Mouse (Mus musculus) heart, embryonic 16.5 days (tissue): ENCODE measurements around the gene Exoc8. TPM values are rescaled to one million over a fixed set of nuclear protein-coding genes. Genes with fewer than 3 reads are reported as not detected.

Experiments
- ATAC-seq: fragments of 200-750 bp; cut with Nextera tagmentation; replicated peaks from 2 replicates; pipeline ENCODE4 v1.8.0; 2017; ENCODE audit warnings: moderate number of reproducible peaks; ENCODE audit not compliant: insufficient read depth, low FRiP score; ENCODE audit errors: extremely low read depth
- H3K27ac ChIP-seq: fragments of 300-500 bp; sonication (generic); 2 replicates; pipeline ENCODE4 v1.5.1; 2014; ENCODE audit warnings: mild to moderate bottlenecking, low read length, control low read depth, moderate library complexity
- H3K27me3 ChIP-seq: fragments of 300-500 bp; sonication (generic); 2 replicates; pipeline ENCODE4 v1.6.1; 2014; ENCODE audit warnings: low read length, mixed read lengths; ENCODE audit not compliant: control insufficient read depth, insufficient read depth
- H3K36me3 ChIP-seq: fragments of 300-500 bp; sonication (generic); 2 replicates; pipeline ENCODE4 v1.6.1; 2014; ENCODE audit not compliant: control insufficient read depth, insufficient read depth
- H3K4me1 ChIP-seq: fragments of 300-500 bp; sonication (generic); 2 replicates; pipeline ENCODE4 v1.6.1; 2014; ENCODE audit warnings: low read length, mixed read lengths; ENCODE audit not compliant: control insufficient read depth, insufficient read depth
- H3K4me2 ChIP-seq: fragments of 300-500 bp; sonication (generic); 2 replicates; pipeline ENCODE4 v1.6.1; 2014; ENCODE audit warnings: low read depth, mild to moderate bottlenecking, control low read depth, low read length
- H3K4me3 ChIP-seq: fragments of 300-500 bp; sonication (generic); 2 replicates; pipeline ENCODE4 v1.5.1; 2014; ENCODE audit warnings: mild to moderate bottlenecking, control low read depth, low read length
- H3K9ac ChIP-seq: fragments of 300-500 bp; sonication (generic); 2 replicates; pipeline ENCODE4 v1.6.1; 2014; ENCODE audit warnings: low read length, control low read depth
- H3K9me3 ChIP-seq: fragments of 300-500 bp; sonication (generic); replicated peaks from 2 replicates; pipeline ENCODE4 v1.6.1; 2016; ENCODE audit warnings: low read length; ENCODE audit not compliant: control insufficient read depth
- WGBS: fragments of 180-500 bp; shearing (Covaris S2); extraction: QIAGEN DNeasy Blood & Tissue Kit; methylation state at CpG from one replicate; pipeline ENCODE4 v1.1.7; 2014; 5-methylcytosine and 5-hydroxymethylcytosine counted together
- polyA plus RNA-seq: library from polyadenylated mRNA; unstranded; fragments of >200 nt; fragmentation: Nextera tagmentation; extraction: Ambion mirVana; gene quantifications from 2 replicates; pipeline ENCODE4 v1.2.1, GENCODE M21; 2015

Exoc8 gene
- polyA plus RNA-seq, 1 experiment from 2014 or later: 6.9 TPM

- 67% methylated on average over 11 of the region's 11 CpGs for WGBS
- Histone ChIP-seq H3K27me3 (no peaks in the 10 kb centered on the region), H3K27ac (no peak overlapping the region), H3K4me2 (no peak overlapping the region), H3K4me1 (peaks cover 62% of the 10 kb centered on the region), H3K4me3 (no peak overlapping the region), H3K9me3 (no peaks in the 10 kb centered on the region), H3K9ac (0 out of 2 replicates have a peak overlapping the region, but pooled peaks have one; percentile 38), H3K36me3 (0 out of 2 replicates have a peak, but pooled peaks cover 2% of the 10 kb centered on the region)
- ATAC-seq: no peak
Observed at GRCm38 (mm10) chr8:124929006-124929405, 31.5 kb upstream of the Exoc8 start.

- H3K4me1 ChIP-seq: peaks cover 77% of the 10 kb centered on the region
- WGBS: 18% methylated on average over 10 of the region's 10 CpGs
- H3K4me2 ChIP-seq: no peak overlapping the region; the same call in 1 of the 2 replicates
- no peak overlapping the region for H3K4me3 ChIP-seq
- no peaks in the 10 kb centered on the region for H3K9me3 ChIP-seq
- H3K27ac ChIP-seq: peak overlapping the region; percentile 83
- peak overlapping the region; percentile 45 for H3K9ac ChIP-seq
- 0 out of 2 replicates have a peak, but pooled peaks cover under 1% of the 10 kb centered on the region for H3K36me3 ChIP-seq
- no peaks in the 10 kb centered on the region for H3K27me3 ChIP-seq
- ATAC-seq: peak; percentile 63
Observed at GRCm38 (mm10) chr8:124926351-124926771, 28.9 kb upstream of the Exoc8 start.

GRCm38 (mm10) chr8:124925544-124926266 lies 28.2 kb upstream of the Exoc8 start:
- H3K4me2 ChIP-seq: no peak overlapping the region; the same call in 1 of the 2 replicates
- H3K36me3 ChIP-seq: no peaks in the 10 kb centered on the region
- no peaks in the 10 kb centered on the region for H3K9me3 ChIP-seq
- H3K27me3 ChIP-seq: no peaks in the 10 kb centered on the region
- ATAC-seq: 0 out of 2 replicates have a peak, but pooled peaks have one; percentile 7
- peak overlapping the region; percentile 83 for H3K27ac ChIP-seq
- H3K4me3 ChIP-seq: no peak overlapping the region
- peak overlapping the region; percentile 45 for H3K9ac ChIP-seq
- peaks cover 81% of the 10 kb centered on the region for H3K4me1 ChIP-seq
- 28% methylated on average over 14 of the region's 14 CpGs for WGBS

GRCm38 (mm10) chr8:124923971-124924652 lies 26.6 kb upstream of the Exoc8 start:
- Histone ChIP-seq H3K27ac (no peak overlapping the region), H3K36me3 (no peaks in the 10 kb centered on the region), H3K4me3 (no peak overlapping the region), H3K27me3 (no peaks in the 10 kb centered on the region), H3K4me2 (no peak overlapping the region), H3K4me1 (peaks cover 71% of the 10 kb centered on the region), H3K9me3 (no peaks in the 10 kb centered on the region), H3K9ac (no peak overlapping the region)
- 79% methylated on average over 15 of the region's 15 CpGs for WGBS
- ATAC-seq: no peak

GRCm38 (mm10) chr8:124922490-124923089 lies 25.1 kb upstream of the Exoc8 start:
- H3K4me2 ChIP-seq: peak overlapping the region; percentile 43; the same call in 1 of the 2 replicates
- no peaks in the 10 kb centered on the region for H3K27me3 ChIP-seq
- no peak for ATAC-seq
- H3K9ac ChIP-seq: no peak overlapping the region
- peak overlapping the region; percentile 76; the same call in 1 of the 2 replicates for H3K27ac ChIP-seq
- no peak overlapping the region for H3K4me3 ChIP-seq
- H3K9me3 ChIP-seq: no peaks in the 10 kb centered on the region
- H3K4me1 ChIP-seq: peaks cover 73% of the 10 kb centered on the region
- 61% methylated on average over 11 of the region's 11 CpGs for WGBS
- H3K36me3 ChIP-seq: no peaks in the 10 kb centered on the region

- Histone ChIP-seq H3K4me2 (peak overlapping the region; percentile 43), H3K36me3 (no peaks in the 10 kb centered on the region), H3K4me1 (peaks cover 70% of the 10 kb centered on the region), H3K27me3 (no peaks in the 10 kb centered on the region), H3K9ac (peak overlapping the region; percentile 57), H3K9me3 (no peaks in the 10 kb centered on the region), H3K27ac (peak overlapping the region; percentile 76), H3K4me3 (no peak overlapping the region)
- ATAC-seq: peak; percentile 12; the same call in 1 of the 2 replicates
- WGBS: 44% methylated on average over 18 of the region's 18 CpGs
Observed at GRCm38 (mm10) chr8:124921369-124922279, 24.1 kb upstream of the Exoc8 start.

GRCm38 (mm10) chr8:124917741-124918484 lies 20.4 kb upstream of the Exoc8 start:
- ATAC-seq: no peak
- Histone ChIP-seq H3K4me2 (no peak overlapping the region), H3K36me3 (peaks cover 24% of the 10 kb centered on the region), H3K9ac (no peak overlapping the region), H3K4me1 (peaks cover 53% of the 10 kb centered on the region), H3K27me3 (no peaks in the 10 kb centered on the region), H3K4me3 (no peak overlapping the region), H3K9me3 (0 out of 2 replicates have a peak, but pooled peaks cover 4% of the 10 kb centered on the region), H3K27ac (no peak overlapping the region)
- 70% methylated on average over 18 of the region's 18 CpGs for WGBS

- no peaks in the 10 kb centered on the region for H3K27me3 ChIP-seq
- WGBS: 98% methylated on average over 5 of the region's 5 CpGs
- H3K9me3 ChIP-seq: 0 out of 2 replicates have a peak, but pooled peaks cover 4% of the 10 kb centered on the region
- no peak overlapping the region for H3K27ac ChIP-seq
- no peak overlapping the region for H3K9ac ChIP-seq
- H3K4me1 ChIP-seq: peaks cover 37% of the 10 kb centered on the region
- H3K36me3 ChIP-seq: peaks cover 40% of the 10 kb centered on the region
- no peak overlapping the region for H3K4me3 ChIP-seq
- no peak for ATAC-seq
- no peak overlapping the region for H3K4me2 ChIP-seq
Observed at GRCm38 (mm10) chr8:124914061-124914460, 16.6 kb upstream of the Exoc8 start.
